In the genomic region with DNA sequence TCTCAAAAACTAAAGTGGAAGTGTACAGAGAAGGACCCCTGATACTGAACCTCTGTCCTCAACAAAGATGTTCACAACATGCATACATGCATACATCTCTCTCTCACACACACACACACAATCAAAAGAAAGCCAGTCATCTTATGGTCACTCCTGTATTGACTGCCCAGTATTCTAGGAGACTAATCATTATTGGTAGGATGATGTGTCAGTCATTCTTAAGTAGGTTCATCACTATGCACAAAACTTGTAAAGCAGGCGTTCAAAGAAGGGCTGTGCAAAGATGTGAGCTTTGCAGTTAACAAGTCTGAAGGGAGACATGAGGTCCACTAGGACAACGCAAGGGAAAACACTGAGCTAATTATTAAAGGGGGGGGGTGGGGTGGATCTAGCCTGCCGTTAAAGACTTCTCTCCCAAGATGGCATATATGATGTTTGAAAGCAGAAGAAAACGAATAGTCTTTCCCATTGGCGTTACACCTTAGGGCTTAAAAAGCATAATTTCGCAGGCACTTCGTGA, we compare ENCODE assay signal across 8 mouse cellular contexts. TPM values are rescaled to one million over a fixed set of nuclear protein-coding genes. Genes with fewer than 3 reads are reported as not detected.
DNase-seq lines count a peak whose midpoint lies in the region; ATAC-seq and TF ChIP-seq lines count a peak whose summit lies in the region.

No protein-coding gene starts in this region.

- H3K9ac ChIP-seq in lung, embryonic 14.5 days: peak overlapping the region; percentile 71
- H3K9ac ChIP-seq in embryonic facial prominence, embryonic 11.5 days (replicated peaks; ENCODE audit: low read length): peak overlapping the region; percentile 71; the same call in 1 of the 2 replicates

- WGBS in lung, embryonic 14.5 days: 41% methylated on average over 7 of the region's 7 CpGs
- 52% methylated on average over 7 of the region's 7 CpGs for WGBS in embryonic facial prominence, embryonic 11.5 days
- WGBS in limb, embryonic 10.5 days: 51% methylated on average over 7 of the region's 7 CpGs

- H3K4me2 ChIP-seq in lung, embryonic 14.5 days: peak overlapping the region; percentile 71
- H3K4me2 ChIP-seq in embryonic facial prominence, embryonic 11.5 days (ENCODE audit: low read depth, low read length): peak overlapping the region; percentile 69

- 0 out of 2 replicates have a peak, but pooled peaks cover 7% of the 10 kb centered on the region for H3K4me1 ChIP-seq in lung, embryonic 14.5 days (ENCODE audit: insufficient read depth)
- H3K4me1 ChIP-seq in embryonic facial prominence, embryonic 11.5 days (ENCODE audit: control insufficient read depth, insufficient read depth, low read length): no peaks in the 10 kb centered on the region
- H3K4me1 ChIP-seq in limb, embryonic 10.5 days: peaks cover 14% of the 10 kb centered on the region

- H3K9me3 ChIP-seq in lung, embryonic 14.5 days (ENCODE audit: low read depth, low read length): no peaks in the 10 kb centered on the region
- H3K9me3 ChIP-seq in embryonic facial prominence, embryonic 11.5 days (replicated peaks; ENCODE audit: control insufficient read depth, low read length): no peaks in the 10 kb centered on the region
- H3K9me3 ChIP-seq in limb, embryonic 10.5 days (replicated peaks): no peaks in the 10 kb centered on the region

- H3K27me3 ChIP-seq in lung, embryonic 14.5 days (ENCODE audit: insufficient read depth, low read length): no peaks in the 10 kb centered on the region
- H3K27me3 ChIP-seq in embryonic facial prominence, embryonic 11.5 days (ENCODE audit: control insufficient read depth, insufficient read depth, low read length): no peaks in the 10 kb centered on the region
- H3K27me3 ChIP-seq in limb, embryonic 10.5 days (ENCODE audit: low read depth, poor library complexity, severe bottlenecking): no peaks in the 10 kb centered on the region
- H3K27me3 ChIP-seq in splenic B cell, adult 2 months (ENCODE audit: control insufficient read depth, insufficient read depth, low read length, poor library complexity, severe bottlenecking): no peaks in the 10 kb centered on the region

- no peak for ATAC-seq in lung, embryonic 14.5 days (ENCODE audit: insufficient read depth)
- no peak for ATAC-seq in embryonic facial prominence, embryonic 11.5 days (replicated peaks; ENCODE audit: insufficient number of reproducible peaks, low FRiP score, low TSS enrichment, low read depth)

- intact Hi-C loops in left cerebral cortex, postnatal 25 days (cut with DNase I): no loop called here

- H3K4me3 ChIP-seq in lung, embryonic 14.5 days (ENCODE audit: low read depth, low read length): peak overlapping the region; percentile 77
- peak overlapping the region; percentile 74 for H3K4me3 ChIP-seq in embryonic facial prominence, embryonic 11.5 days (ENCODE audit: low read depth, low read length)
- peak overlapping the region; percentile 72 for H3K4me3 ChIP-seq in limb, embryonic 10.5 days

- no peak overlapping the region for H3K27ac ChIP-seq in lung, embryonic 14.5 days (ENCODE audit: low read depth)
- no peak overlapping the region for H3K27ac ChIP-seq in embryonic facial prominence, embryonic 11.5 days (replicated peaks; ENCODE audit: low read depth, low read length)
- no peak overlapping the region for H3K27ac ChIP-seq in limb, embryonic 10.5 days

- DNase-seq in lung, embryonic 14.5 days: no peak
- no peak for DNase-seq in lung, postnatal 10 days
- no peak for DNase-seq in embryonic facial prominence, embryonic 11.5 days (ENCODE audit: low spot score)
- no peak for DNase-seq in limb, embryonic 10.5 days (ENCODE audit: low spot score)
- DNase-seq in splenic B cell, adult 2 months (ENCODE audit: low read depth, low spot score): peak; percentile 13
- DNase-seq in urinary bladder, postnatal 10 days (ENCODE audit: low spot score): no peak
- no peak for DNase-seq in cerebellum, adult 18-20 months
- DNase-seq in left cerebral cortex, postnatal 25 days (ENCODE audit: low spot score in 2 of 2): no peak

- H3K36me3 ChIP-seq in lung, embryonic 14.5 days (ENCODE audit: insufficient read depth): no peaks in the 10 kb centered on the region
- no peaks in the 10 kb centered on the region for H3K36me3 ChIP-seq in embryonic facial prominence, embryonic 11.5 days (replicated peaks; ENCODE audit: control insufficient read depth, insufficient read depth, low read depth, low read length)
- H3K36me3 ChIP-seq in limb, embryonic 10.5 days: no peaks in the 10 kb centered on the region
- H3K36me3 ChIP-seq in splenic B cell, adult 2 months (ENCODE audit: control insufficient read depth, insufficient read depth, low read length, poor library complexity, severe bottlenecking): no peaks in the 10 kb centered on the region

- TF ChIP-seq CTCF in lung, embryonic 14.5 days (IDR thresholded peaks at IDR 0.05; ENCODE audit: low read depth): no peak

RNA-seq across cellular contexts. Expression of a gene that starts 1.0 kb away (rescaled TPM):
- 24.6 and 26.6 TPM in 2 replicates for polyA plus RNA-seq in lung, embryonic 14.5 days (2014; fragmentation: Nextera tagmentation; extraction: Ambion mirVana)
- 16.3 and 18.4 TPM in 2 replicates for polyA plus RNA-seq in embryonic facial prominence, embryonic 11.5 days (2014; fragmentation: Nextera tagmentation; extraction: Ambion mirVana)
- polyA plus RNA-seq in limb, embryonic 10.5 days (2016; fragmentation: Nextera tagmentation; extraction: Ambion mirVana): 16.4 and 19.6 TPM in 2 replicates
- total RNA-seq in left cerebral cortex, postnatal 25 days (2021): 10 to 100 TPM; 33.1 to 35.9 TPM

RNA-seq across cellular contexts. Expression of a gene that starts 1.2 kb away (rescaled TPM):
- polyA plus RNA-seq in lung, embryonic 14.5 days (2014; fragmentation: Nextera tagmentation; extraction: Ambion mirVana): 44.4 and 50.8 TPM in 2 replicates
- 49.0 and 51.2 TPM in 2 replicates for polyA plus RNA-seq in embryonic facial prominence, embryonic 11.5 days (2014; fragmentation: Nextera tagmentation; extraction: Ambion mirVana)
- 42.2 and 48.7 TPM in 2 replicates for polyA plus RNA-seq in limb, embryonic 10.5 days (2016; fragmentation: Nextera tagmentation; extraction: Ambion mirVana)
- total RNA-seq in left cerebral cortex, postnatal 25 days (2021): 10 to 100 TPM; 17.7 to 19.2 TPM

RNA-seq across cellular contexts. Expression of a gene that starts 49.1 kb away (rescaled TPM):
- 175 and 180 TPM in 2 replicates for polyA plus RNA-seq in lung, embryonic 14.5 days (2014; fragmentation: Nextera tagmentation; extraction: Ambion mirVana)
- polyA plus RNA-seq in embryonic facial prominence, embryonic 11.5 days (2014; fragmentation: Nextera tagmentation; extraction: Ambion mirVana): 231 TPM in 2 replicates
- polyA plus RNA-seq in limb, embryonic 10.5 days (2016; fragmentation: Nextera tagmentation; extraction: Ambion mirVana): 223 and 233 TPM in 2 replicates
- total RNA-seq in left cerebral cortex, postnatal 25 days (2021): 10 to 100 TPM; 43.8 to 45.0 TPM

RNA-seq across cellular contexts. Expression of a gene that starts 49.3 kb away (rescaled TPM):
- 29.3 and 32.9 TPM in 2 replicates for polyA plus RNA-seq in lung, embryonic 14.5 days (2014; fragmentation: Nextera tagmentation; extraction: Ambion mirVana)
- 31.8 and 31.9 TPM in 2 replicates for polyA plus RNA-seq in embryonic facial prominence, embryonic 11.5 days (2014; fragmentation: Nextera tagmentation; extraction: Ambion mirVana)
- 38.4 and 38.6 TPM in 2 replicates for polyA plus RNA-seq in limb, embryonic 10.5 days (2016; fragmentation: Nextera tagmentation; extraction: Ambion mirVana)
- 10 to 100 TPM; 11.2 to 12.5 TPM for total RNA-seq in left cerebral cortex, postnatal 25 days (2021)
